Mouse (Mus musculus): ENCODE data around the gene Ttc6. TPM values are rescaled to one million over a fixed set of nuclear protein-coding genes. Genes with fewer than 3 reads are reported as not detected.
A peak's percentile ranks its signal among the peaks of the same experiment; 100 is the strongest.

Ttc6 gene
- polyA plus RNA-seq, 1 experiment from 2014 or later, result 0.09 TPM

GRCm38 (mm10) chr12:57624011-57624608, 60.2 kb downstream of the Ttc6 start:
- DNase-seq (ENCODE audit: low spot score) (peak; percentile 6), ATAC-seq (replicated peaks; ENCODE audit: low FRiP score, low read depth) (no peak)
- no peak for TF ChIP-seq CTCF (IDR thresholded peaks at IDR 0.05; ENCODE audit: low read depth)
- Histone ChIP-seq H3K4me1 (replicated peaks; ENCODE audit: insufficient read depth, low read length) (no peaks in the 10 kb centered on the region), H3K4me2 (ENCODE audit: low read length) (no peak overlapping the region), H3K4me3 (replicated peaks; ENCODE audit: low read depth, low read length) (no peak overlapping the region), H3K9ac (ENCODE audit: low read depth, low read length) (no peak overlapping the region), H3K27me3 (ENCODE audit: insufficient read depth, low read length) (no peaks in the 10 kb centered on the region), H3K27ac (no peak overlapping the region), H3K36me3 (ENCODE audit: insufficient read depth, low read length) (no peaks in the 10 kb centered on the region), H3K9me3 (replicated peaks; ENCODE audit: low read length) (no peaks in the 10 kb centered on the region)
- 32% methylated on average over 4 of the region's 4 CpGs for WGBS

- Histone ChIP-seq H3K4me2 (ENCODE audit: low read length) (no peak overlapping the region), H3K9me3 (replicated peaks; ENCODE audit: low read length) (no peaks in the 10 kb centered on the region), H3K27me3 (ENCODE audit: insufficient read depth, low read length) (no peaks in the 10 kb centered on the region), H3K36me3 (ENCODE audit: insufficient read depth, low read length) (no peaks in the 10 kb centered on the region), H3K4me1 (replicated peaks; ENCODE audit: insufficient read depth, low read length) (no peaks in the 10 kb centered on the region), H3K4me3 (replicated peaks; ENCODE audit: low read depth, low read length) (no peak overlapping the region), H3K27ac (no peak overlapping the region), H3K9ac (ENCODE audit: low read depth, low read length) (no peak overlapping the region)
- WGBS, result 82% methylated on average over 4 of the region's 4 CpGs
- ATAC-seq (replicated peaks; ENCODE audit: low FRiP score, low read depth), result no peak
- DNase-seq (ENCODE audit: low spot score), result no peak
- TF ChIP-seq CTCF (IDR thresholded peaks at IDR 0.05; ENCODE audit: low read depth), result no peak
Measured at GRCm38 (mm10) chr12:57650011-57650410, 86.1 kb downstream of the Ttc6 start.

- 70% methylated on average over 8 of the region's 8 CpGs for WGBS
- Histone ChIP-seq H3K9me3 (replicated peaks; ENCODE audit: low read length) (no peaks in the 10 kb centered on the region), H3K36me3 (ENCODE audit: insufficient read depth, low read length) (no peaks in the 10 kb centered on the region), H3K9ac (ENCODE audit: low read depth, low read length) (no peak overlapping the region), H3K27ac (no peak overlapping the region), H3K4me3 (replicated peaks; ENCODE audit: low read depth, low read length) (no peak overlapping the region), H3K4me1 (replicated peaks; ENCODE audit: insufficient read depth, low read length) (no peaks in the 10 kb centered on the region), H3K4me2 (ENCODE audit: low read length) (no peak overlapping the region), H3K27me3 (ENCODE audit: insufficient read depth, low read length) (no peaks in the 10 kb centered on the region)
- DNase-seq (ENCODE audit: low spot score), result no peak
- TF ChIP-seq CTCF (IDR thresholded peaks at IDR 0.05; ENCODE audit: low read depth), result no peak
- no peak for ATAC-seq (replicated peaks; ENCODE audit: low FRiP score, low read depth)
Measured at GRCm38 (mm10) chr12:57650677-57651076, 86.8 kb downstream of the Ttc6 start.

GRCm38 (mm10) chr12:57662986-57663674, 99.2 kb downstream of the Ttc6 start:
- no peak overlapping the region for H3K4me3 ChIP-seq (replicated peaks; ENCODE audit: low read depth, low read length)
- ATAC-seq (replicated peaks; ENCODE audit: low FRiP score, low read depth) (no peak), DNase-seq (ENCODE audit: low spot score) (no peak)
- H3K9ac ChIP-seq (ENCODE audit: low read depth, low read length), result no peak overlapping the region
- H3K36me3 ChIP-seq (ENCODE audit: insufficient read depth, low read length), result no peaks in the 10 kb centered on the region
- H3K4me2 ChIP-seq (ENCODE audit: low read length), result no peak overlapping the region
- no peaks in the 10 kb centered on the region for H3K27me3 ChIP-seq (ENCODE audit: insufficient read depth, low read length)
- H3K9me3 ChIP-seq (replicated peaks; ENCODE audit: low read length), result no peaks in the 10 kb centered on the region
- no peaks in the 10 kb centered on the region for H3K4me1 ChIP-seq (replicated peaks; ENCODE audit: insufficient read depth, low read length)
- WGBS, result 44% methylated on average over 10 of the region's 10 CpGs
- no peak overlapping the region for H3K27ac ChIP-seq
- TF ChIP-seq CTCF (IDR thresholded peaks at IDR 0.05; ENCODE audit: low read depth), result no peak

- Histone ChIP-seq H3K9ac (ENCODE audit: low read depth, low read length) (no peak overlapping the region), H3K36me3 (ENCODE audit: insufficient read depth, low read length) (no peaks in the 10 kb centered on the region), H3K27ac (no peak overlapping the region), H3K4me3 (replicated peaks; ENCODE audit: low read depth, low read length) (no peak overlapping the region), H3K4me2 (ENCODE audit: low read length) (no peak overlapping the region), H3K4me1 (replicated peaks; ENCODE audit: insufficient read depth, low read length) (no peaks in the 10 kb centered on the region), H3K27me3 (ENCODE audit: insufficient read depth, low read length) (no peaks in the 10 kb centered on the region), H3K9me3 (replicated peaks; ENCODE audit: low read length) (no peaks in the 10 kb centered on the region)
- no peak for ATAC-seq (replicated peaks; ENCODE audit: low FRiP score, low read depth)
- DNase-seq (ENCODE audit: low spot score), result no peak
- TF ChIP-seq CTCF (IDR thresholded peaks at IDR 0.05; ENCODE audit: low read depth), result no peak
- 80% methylated on average over 2 of the region's 2 CpGs for WGBS
Measured at GRCm38 (mm10) chr12:57672414-57672813, 108.5 kb downstream of the Ttc6 start.

- peak; percentile 33 for ATAC-seq (replicated peaks; ENCODE audit: low FRiP score, low read depth)
- no peak overlapping the region for H3K9ac ChIP-seq (ENCODE audit: low read depth, low read length)
- no peaks in the 10 kb centered on the region for H3K9me3 ChIP-seq (replicated peaks; ENCODE audit: low read length)
- no peaks in the 10 kb centered on the region for H3K4me1 ChIP-seq (replicated peaks; ENCODE audit: insufficient read depth, low read length)
- H3K27ac ChIP-seq, result no peak overlapping the region
- WGBS, result 50% methylated on average over 9 of the region's 9 CpGs
- H3K4me3 ChIP-seq (replicated peaks; ENCODE audit: low read depth, low read length), result no peak overlapping the region
- no peaks in the 10 kb centered on the region for H3K27me3 ChIP-seq (ENCODE audit: insufficient read depth, low read length)
- H3K4me2 ChIP-seq (ENCODE audit: low read length), result peak overlapping the region; percentile 27; the same call in 1 of the 2 replicates
- TF ChIP-seq CTCF (IDR thresholded peaks at IDR 0.05; ENCODE audit: low read depth), result no peak
- DNase-seq (ENCODE audit: low spot score), result no peak
- H3K36me3 ChIP-seq (ENCODE audit: insufficient read depth, low read length), result no peaks in the 10 kb centered on the region
Measured at GRCm38 (mm10) chr12:57684967-57685423, 121.1 kb downstream of the Ttc6 start.

Measured in kidney, postnatal 0 days (tissue).